Mouse (Mus musculus) myocyte (in vitro differentiated cells): Measurements from ENCODE around the gene Gltp.

Experiments
- CEBPB ChIP-seq: IDR thresholded peaks from 2 replicates; pipeline ENCODE4 v1.6.1; 2011; ENCODE audit warnings: mild to moderate bottlenecking, moderate library complexity; ENCODE audit not compliant: poor library complexity, insufficient read depth, severe bottlenecking
- E2F4 ChIP-seq: IDR thresholded peaks from one replicate; pipeline ENCODE4 v1.6.1; 2011; ENCODE audit warnings: mild to moderate bottlenecking, control low read depth, moderate library complexity; ENCODE audit not compliant: insufficient read depth
- MAX ChIP-seq: IDR thresholded peaks from one replicate; pipeline ENCODE4 v1.6.1; 2011; ENCODE audit warnings: low read depth, mild to moderate bottlenecking, control low read depth
- MYOD1 ChIP-seq, 3 experiments: IDR thresholded peaks; one replicate each; pipeline ENCODE4 v1.6.1; 2011; ENCODE audit warnings: control low read depth in 2 of 3, low read depth in 2 of 3, mild to moderate bottlenecking in 2 of 3, moderate library complexity in 1 of 3; ENCODE audit not compliant: insufficient read length in 2 of 3, control insufficient read depth in 1 of 3
- MYOG ChIP-seq, 3 experiments: IDR thresholded peaks; one replicate each; pipeline ENCODE4 v1.6.1; 2011; ENCODE audit warnings: control low read depth in 2 of 3, low read depth in 2 of 3, mild to moderate bottlenecking in 2 of 3; ENCODE audit not compliant: insufficient read length in 2 of 3, control insufficient read depth in 1 of 3, insufficient read depth in 1 of 3
- POLR2A ChIP-seq: IDR thresholded peaks from one replicate; pipeline ENCODE4 v1.6.1; 2011; ENCODE audit warnings: low read depth, mild to moderate bottlenecking, control low read depth, moderate library complexity; ENCODE audit not compliant: insufficient read length
- POLR2AphosphoS2 ChIP-seq: IDR thresholded peaks from one replicate; pipeline ENCODE4 v1.6.1; 2011; ENCODE audit warnings: low read depth, control low read depth; ENCODE audit not compliant: insufficient read length
- REST ChIP-seq: IDR thresholded peaks from one replicate; pipeline ENCODE4 v1.6.1; 2011; ENCODE audit warnings: mild to moderate bottlenecking, control low read depth, moderate library complexity; ENCODE audit not compliant: insufficient read depth, insufficient read length
- SRF ChIP-seq: IDR thresholded peaks from one replicate; pipeline ENCODE4 v1.6.1; 2011; ENCODE audit warnings: low read depth; ENCODE audit not compliant: control insufficient read depth, insufficient read length
- TCF12 ChIP-seq: IDR thresholded peaks from one replicate; pipeline ENCODE4 v1.6.1; 2011; ENCODE audit warnings: mild to moderate bottlenecking, control low read depth; ENCODE audit not compliant: poor library complexity, insufficient read depth, severe bottlenecking
- USF1 ChIP-seq: IDR thresholded peaks from one replicate; pipeline ENCODE4 v1.6.1; 2011; ENCODE audit warnings: low read depth, mild to moderate bottlenecking, control low read depth, moderate library complexity

GRCm38 (mm10) chr5:114680676-114681285 lies 10.0 kb downstream of the Gltp start:
- no peak for TF ChIP-seq POLR2A
- TF ChIP-seq MYOG (IDR thresholded peaks at IDR 0.05; ENCODE audit: control insufficient read depth in 1 of 3, insufficient read depth in 1 of 3, insufficient read length in 2 of 3, low read depth in 2 of 3) = no peak
- no peak for TF ChIP-seq MAX
- TF ChIP-seq REST = no peak
- TF ChIP-seq TCF12 = no peak
- TF ChIP-seq USF1 = no peak
- no peak for TF ChIP-seq E2F4
- TF ChIP-seq POLR2AphosphoS2 = no peak
- TF ChIP-seq MYOD1 (IDR thresholded peaks at IDR 0.05; ENCODE audit: control insufficient read depth in 1 of 3, insufficient read length in 2 of 3, low read depth in 2 of 3) = no peak
- TF ChIP-seq CEBPB = no peak
- no peak for TF ChIP-seq SRF
